Mouse (Mus musculus) ES-E14 (cell line): ENCODE results near the gene Fzr1. TPM values are rescaled to one million over a fixed set of nuclear protein-coding genes. Genes with fewer than 3 reads are reported as not detected.

ENCODE experiments used
- DNase-seq: peaks from one replicate; pipeline ENCODE4 v3.0.0-alpha.2; 2013; ENCODE audit warnings: low read depth, low spot score
- H3K27ac ChIP-seq: 2 replicates; pipeline ENCODE4 v1.5.1; 2012; ENCODE audit warnings: low read depth, mild to moderate bottlenecking, low read length, moderate library complexity, mixed read lengths; ENCODE audit not compliant: poor library complexity, insufficient read depth, severe bottlenecking
- H3K36me3 ChIP-seq: 2 replicates; pipeline ENCODE4 v1.6.1; 2012; ENCODE audit warnings: mild to moderate bottlenecking, low read length, moderate library complexity, mixed read lengths; ENCODE audit not compliant: control insufficient read depth, poor library complexity, insufficient read depth, severe bottlenecking
- H3K4me1 ChIP-seq, 2 experiments: fragments of 150-350 bp in 1 of 2; sonication (generic) in 1 of 2; 2 replicates each; pipeline ENCODE4 v1.6.1; 2012; ENCODE audit warnings: low read length in 2 of 2, mild to moderate bottlenecking in 1 of 2, mixed read lengths in 1 of 2; ENCODE audit not compliant: control insufficient read depth in 2 of 2, insufficient read depth in 2 of 2, poor library complexity in 1 of 2
- H3K4me3 ChIP-seq, 2 experiments: fragments of 150-350 bp in 1 of 2; sonication (generic) in 1 of 2; 2 replicates each; pipeline ENCODE4 v1.5.1; 2012; ENCODE audit warnings: low read length in 2 of 2, low read depth in 1 of 2, mild to moderate bottlenecking in 1 of 2, mixed read lengths in 1 of 2; ENCODE audit not compliant: insufficient read depth in 1 of 2, poor library complexity in 1 of 2, severe bottlenecking in 1 of 2
- H3K9ac ChIP-seq: 2 replicates; pipeline ENCODE4 v1.6.1; 2012; ENCODE audit warnings: low read depth, mild to moderate bottlenecking, low read length, mixed read lengths; ENCODE audit not compliant: poor library complexity, insufficient read depth, severe bottlenecking
- H3K9me3 ChIP-seq: fragments of 150-350 bp; sonication (generic); 2 replicates; pipeline ENCODE4 v1.6.1; 2012; ENCODE audit warnings: low read depth, mild to moderate bottlenecking, low read length; ENCODE audit not compliant: control insufficient read depth, insufficient read depth
- CHD2 ChIP-seq: IDR thresholded peaks from 2 replicates; pipeline ENCODE4 v1.6.1; 2014; ENCODE audit warnings: mild to moderate bottlenecking, low read depth, low read length, inconsistent platforms
- HCFC1 ChIP-seq: IDR thresholded peaks from 2 replicates; pipeline ENCODE4 v1.6.1; 2012; ENCODE audit warnings: low read length, inconsistent platforms, borderline replicate concordance; ENCODE audit not compliant: insufficient read depth
- MAFK ChIP-seq: IDR thresholded peaks from 2 replicates; pipeline ENCODE4 v1.6.1; 2014; ENCODE audit warnings: mild to moderate bottlenecking, low read depth, low read length, inconsistent platforms; ENCODE audit not compliant: insufficient read depth
- ZC3H11A ChIP-seq: IDR thresholded peaks from 2 replicates; pipeline ENCODE4 v1.6.1; 2012; ENCODE audit warnings: low read depth, mild to moderate bottlenecking, inconsistent platforms, low read length, borderline replicate concordance
- ZNF384 ChIP-seq: IDR thresholded peaks from 2 replicates; pipeline ENCODE4 v1.6.1; 2012; ENCODE audit warnings: low read depth, low read length, inconsistent platforms
- in situ Hi-C, 2 experiments: fragments of 600-800 bp; cut with MboI; formaldehyde crosslinking; loops; one replicate each; pipeline ENCODE4 v1.15.1; 2025; ENCODE audit warnings: low sequenced_read_pairs in 2 of 2, inconsistent platforms in 1 of 2; ENCODE audit not compliant: unreplicated experiment in 2 of 2
- total RNA-seq: library from RNA; depleted of rRNA; stranded (reverse); fragments of 300-350 nt; gene quantifications from 2 replicates; pipeline ENCODE4 v1.2.3, GENCODE M21; 2012

The Fzr1 gene
- total RNA-seq, 1 experiment, result 63.0 TPM

DNA sequence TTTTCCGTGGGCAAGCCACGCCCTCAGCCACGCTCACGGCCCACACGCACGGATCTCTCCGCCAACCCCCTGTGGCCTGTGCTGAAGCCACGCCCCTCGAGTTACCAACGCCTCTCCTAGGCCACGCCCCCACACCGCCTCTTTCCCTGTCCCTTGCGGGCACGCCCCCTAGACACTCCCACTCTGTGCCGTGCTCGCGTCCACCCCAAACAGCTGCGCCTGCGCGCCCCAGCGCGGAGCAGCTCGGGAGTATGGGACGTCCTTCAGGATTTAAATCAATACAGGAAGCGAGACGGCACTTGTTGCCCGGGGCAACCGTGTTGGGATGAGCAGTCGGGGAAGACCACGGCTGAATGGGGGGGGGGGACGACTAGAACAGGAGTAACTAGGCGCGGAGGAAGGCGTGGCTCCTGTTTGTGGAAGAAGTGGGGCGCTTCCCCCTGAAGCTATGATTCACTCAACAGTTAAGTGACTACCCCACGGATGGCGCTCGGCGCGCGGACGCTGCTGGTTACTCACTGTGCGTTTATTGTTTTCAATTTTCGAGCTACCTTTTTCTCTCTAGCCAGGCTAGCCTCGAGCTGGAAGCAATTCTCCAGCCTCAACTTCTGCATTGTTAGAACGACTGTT, 352 bp upstream of the Fzr1 start:
- peak overlapping the region; percentile 70 for H3K9ac ChIP-seq
- in situ Hi-C loops, result no loop called here
- peaks cover 16% of the 10 kb centered on the region; the same call in 1 of the 2 replicates for H3K36me3 ChIP-seq
- H3K27ac ChIP-seq, result peak overlapping the region; percentile 33
- H3K4me1 ChIP-seq, result peaks cover 6% of the 10 kb centered on the region in 2 experiments; a peak in 2 of 4 replicates
- DNase-seq, result peak; percentile 100
- H3K4me3 ChIP-seq, result peak overlapping the region; percentile 78 to 87
- H3K9me3 ChIP-seq, result no peaks in the 10 kb centered on the region
- TF ChIP-seq ZC3H11A, result no peak
- TF ChIP-seq ZNF384, result no peak
- TF ChIP-seq MAFK, result no peak
- no peak for TF ChIP-seq CHD2
- no peak for TF ChIP-seq HCFC1

DNA sequence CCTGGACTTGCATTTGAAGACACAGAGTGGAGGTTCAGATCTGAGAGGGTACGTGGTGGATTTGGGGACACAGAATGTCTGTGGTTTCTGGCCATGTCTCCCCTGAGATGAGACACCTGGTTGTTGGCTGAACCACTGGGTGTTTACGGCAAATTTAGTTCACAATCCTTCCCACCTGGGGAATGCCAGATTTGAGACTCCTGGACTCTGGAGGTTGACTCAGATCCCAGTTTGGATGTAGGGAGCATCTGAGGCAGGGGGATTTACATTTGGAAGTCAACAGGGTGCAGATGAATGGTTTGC, 1.0 kb downstream of the Fzr1 start:
- peak overlapping the region; percentile 78 to 87 for H3K4me3 ChIP-seq
- DNase-seq, result no peak
- H3K27ac ChIP-seq, result no peak overlapping the region; the same call in 1 of the 2 replicates
- TF ChIP-seq ZNF384 (no peak), HCFC1 (no peak), CHD2 (no peak), MAFK (no peak), ZC3H11A (no peak)
- H3K9ac ChIP-seq, result peak overlapping the region; percentile 91
- no peaks in the 10 kb centered on the region for H3K9me3 ChIP-seq
- peaks cover 24% of the 10 kb centered on the region; the same call in 1 of the 2 replicates for H3K36me3 ChIP-seq
- in situ Hi-C loops, result no loop called here
- H3K4me1 ChIP-seq, result peaks cover 6 to 9% of the 10 kb centered on the region in 2 experiments; a peak in 2 of 4 replicates

DNA sequence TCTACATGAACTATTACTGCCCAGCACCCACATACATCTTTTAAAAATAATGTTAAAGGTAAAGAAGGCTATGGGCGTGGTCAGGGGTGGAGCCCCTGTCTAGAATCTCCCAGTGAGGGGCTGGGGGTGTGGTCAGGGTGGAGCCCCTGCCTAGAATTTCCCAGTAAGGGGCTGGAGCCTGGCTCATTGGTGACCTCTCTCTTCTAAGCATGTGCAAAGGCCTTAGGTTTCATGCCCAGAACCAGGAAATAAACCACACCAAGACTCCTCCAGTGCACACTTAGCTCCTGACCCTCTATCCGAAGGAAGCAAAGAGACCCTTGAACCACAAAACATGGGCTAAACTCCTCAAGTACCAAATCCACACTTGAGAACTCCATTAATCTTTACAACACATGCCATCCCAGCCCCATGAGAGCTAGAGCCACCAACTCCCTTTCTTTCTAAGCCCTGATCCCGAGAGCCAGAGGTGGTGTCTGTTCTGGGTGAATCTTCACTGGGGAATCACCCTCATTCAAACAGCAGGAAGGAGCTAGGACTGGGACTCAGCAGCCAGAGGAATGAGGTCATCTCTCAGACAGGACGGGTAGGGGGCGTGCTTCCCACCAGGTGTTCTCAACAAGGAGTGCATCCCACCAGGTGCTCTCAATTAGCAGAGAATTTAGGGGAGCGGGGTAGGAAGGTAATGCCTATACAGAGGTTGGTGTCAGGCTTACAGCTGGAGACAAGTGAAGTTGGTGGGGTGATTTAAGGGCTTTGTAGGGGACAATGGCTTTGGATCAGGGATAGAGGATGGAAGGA, 1.6 kb downstream of the Fzr1 start:
- H3K9ac ChIP-seq, result peak overlapping the region; percentile 91
- TF ChIP-seq ZNF384 (no peak), MAFK (no peak), CHD2 (no peak)
- 0 out of 2 replicates have a peak overlapping the region, but pooled peaks have one; percentile 2 for H3K27ac ChIP-seq
- H3K36me3 ChIP-seq, result peaks cover 25% of the 10 kb centered on the region; the same call in 1 of the 2 replicates
- H3K4me1 ChIP-seq, result peaks cover 6 to 12% of the 10 kb centered on the region in 2 experiments; a peak in 2 of 4 replicates
- DNase-seq, result no peak
- H3K9me3 ChIP-seq, result no peaks in the 10 kb centered on the region
- peak overlapping the region; percentile 78 to 87 for H3K4me3 ChIP-seq
- in situ Hi-C loops, result no loop called here

DNA sequence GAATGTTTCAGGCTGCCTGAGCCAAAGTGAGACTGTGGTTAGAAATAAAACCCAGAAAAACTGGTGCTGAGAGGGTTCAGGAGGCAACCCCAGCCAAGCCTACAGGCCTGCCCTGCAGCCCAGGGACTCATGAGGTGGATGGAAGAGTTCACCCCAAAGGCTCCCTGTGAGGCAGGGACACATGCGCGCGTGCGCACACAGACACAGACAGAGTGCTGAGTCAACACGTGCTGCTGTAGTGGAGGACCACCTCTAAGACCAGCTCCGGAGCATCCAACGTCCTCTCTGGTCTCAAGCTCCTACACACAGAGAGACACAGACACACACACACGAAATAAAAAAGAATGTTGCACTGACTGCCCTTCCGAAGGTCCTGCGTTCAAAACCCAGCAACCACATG, 3.0 kb downstream of the Fzr1 start:
- Histone ChIP-seq H3K36me3 (peaks cover 39% of the 10 kb centered on the region), H3K4me1 (peaks cover 6 to 15% of the 10 kb centered on the region in 2 experiments; a peak in 2 of 4 replicates), H3K9me3 (no peaks in the 10 kb centered on the region), H3K27ac (no peak overlapping the region; the same call in 1 of the 2 replicates), H3K9ac (peak overlapping the region; percentile 46; the same call in 1 of the 2 replicates), H3K4me3 (peak overlapping the region in 1 of 2 experiments; percentile 10; a peak in 1 of 4 replicates)
- TF ChIP-seq HCFC1, result no peak
- no peak for TF ChIP-seq ZNF384
- no peak for TF ChIP-seq ZC3H11A
- peak; percentile 52; the same call in 1 of the 2 replicates for TF ChIP-seq MAFK
- TF ChIP-seq CHD2, result no peak
- in situ Hi-C loops, result no loop called here
- DNase-seq, result no peak
